Mouse (Mus musculus) left cerebral cortex, postnatal 4 days (tissue): ENCODE data around the gene Olfr1130. TPM values are rescaled to one million over a fixed set of nuclear protein-coding genes. Genes with fewer than 3 reads are reported as not detected.
"Not testable (repeated sequence)": the region's sequence is repeated elsewhere in the genome, so short reads cannot be mapped to it uniquely, and the experiment has no call there.

Experiments used
- DNase-seq: peaks from one replicate; pipeline ENCODE4 v3.0.0-alpha.2; 2022
- intact Hi-C: fragments of 180-260 bp; cut with DNase I; formaldehyde crosslinking; loops from one replicate; pipeline ENCODE4 v1.15.1; 2025
- total RNA-seq, 2 experiments: library from RNA; stranded (reverse); gene quantifications; 2 replicates each; pipeline ENCODE4 v1.2.3; 2021

The Olfr1130 gene
- total RNA-seq, result not detected

- DNase-seq, intact Hi-C loops: not testable (repeated sequence)
These were observed at the start of gene Olfr1130 for GRCm38 (mm10) chr2:87605912-87606311. Gene Olfr1130 (plus strand): TSS chr2:87606212.

- DNase-seq, intact Hi-C loops: not testable (repeated sequence)
These were observed 32.4 kb upstream of the Olfr1130 start, which contains the start of gene Olfr1129 for GRCm38 (mm10) chr2:87573602-87574001. Gene Olfr1129 (plus strand): TSS chr2:87573902.

- DNase-seq, result no peak
- intact Hi-C loops, result no loop called here
These were observed 20.8 kb downstream of the Olfr1130 start, which contains the start of gene Olfr1131 for GRCm38 (mm10) chr2:87626804-87627203. Gene Olfr1131 (plus strand): TSS chr2:87627104.

GRCm38 (mm10) chr2:87637435-87637834 is 31.4 kb downstream of the Olfr1130 start, which contains the start of gene Olfr1132:
Gene Olfr1132 (minus strand): TSS chr2:87637535.
- no peak for DNase-seq
- intact Hi-C loops, result no loop called here

GRCm38 (mm10) chr2:87642441-87642840 is 36.4 kb downstream of the Olfr1130 start:
- intact Hi-C loops, result no loop called here
- no peak for DNase-seq

- DNase-seq, result no peak
- intact Hi-C loops, result no loop called here
These were observed 41.3 kb downstream of the Olfr1130 start, which contains the start of gene Olfr1133 for GRCm38 (mm10) chr2:87647274-87647673. Gene Olfr1133 (minus strand): TSS chr2:87647374.

- intact Hi-C loops, result no loop called here
- no peak for DNase-seq
These were observed 52.3 kb downstream of the Olfr1130 start, which contains the start of gene Olfr1134 for GRCm38 (mm10) chr2:87658360-87658759. Gene Olfr1134 (minus strand): TSS chr2:87658460.

Other genes with a start within 250 kb of the Olfr1130 start
- not detected for gene Olfr1121, start 236.3 kb upstream of the Olfr1130 start, total RNA-seq
- under 1 TPM; 0.08 TPM for gene Olfr1122, start 220.4 kb upstream of the Olfr1130 start, total RNA-seq
- not detected for gene Olfr1123, start 189.6 kb upstream of the Olfr1130 start, total RNA-seq
- not detected for gene Olfr1124, start 175.9 kb upstream of the Olfr1130 start, total RNA-seq
- gene Olfr1126, start 152.2 kb upstream of the Olfr1130 start, total RNA-seq, result not detected
- gene Pramel7, start 109.1 kb upstream of the Olfr1130 start, total RNA-seq, result not detected
- gene Pramel6, start 99.6 kb upstream of the Olfr1130 start, total RNA-seq, result not detected
- not detected for gene Olfr153, start 74.4 kb upstream of the Olfr1130 start, total RNA-seq
- gene Olfr1128, start 60.7 kb upstream of the Olfr1130 start, total RNA-seq, result not detected
- not detected for gene Olfr1129, start 32.3 kb upstream of the Olfr1130 start, total RNA-seq
- gene Olfr1131, start 20.9 kb downstream of the Olfr1130 start, total RNA-seq, result not detected
- gene Olfr1132, start 31.3 kb downstream of the Olfr1130 start, total RNA-seq, result not detected
- gene Olfr1133, start 41.2 kb downstream of the Olfr1130 start, total RNA-seq, result not detected
- gene Olfr1134, start 52.2 kb downstream of the Olfr1130 start, total RNA-seq, result not detected
- not detected for gene Olfr1135, start 67.5 kb downstream of the Olfr1130 start, total RNA-seq
- not detected for gene Olfr1136, start 87.7 kb downstream of the Olfr1130 start, total RNA-seq
- gene Olfr1137, start 107.0 kb downstream of the Olfr1130 start, total RNA-seq, result not detected
- not detected for gene Olfr1138, start 133.8 kb downstream of the Olfr1130 start, total RNA-seq
- gene Olfr1140, start 137.5 kb downstream of the Olfr1130 start, total RNA-seq, result not detected
- gene Olfr1141, start 147.8 kb downstream of the Olfr1130 start, total RNA-seq, result not detected
- not detected for gene Olfr152, start 173.3 kb downstream of the Olfr1130 start, total RNA-seq
- not detected for gene Olfr1143, start 194.4 kb downstream of the Olfr1130 start, total RNA-seq
- gene Olfr1145, start 203.6 kb downstream of the Olfr1130 start, total RNA-seq, result not detected
- not detected for gene Olfr1148, start 224.3 kb downstream of the Olfr1130 start, total RNA-seq
- gene Olfr1150-ps1, start 237.8 kb downstream of the Olfr1130 start, total RNA-seq, result not detected
- not detected for gene Olfr1151, start 249.7 kb downstream of the Olfr1130 start, total RNA-seq